Mouse (Mus musculus): ENCODE measurements at regions not wholly inside any gene's neighbourhood (a gene's known extent, or its start where the extent isn't known, plus 50 kb on each side); places are given as distances from the start of the nearest gene placed in this dataset.

- TF ChIP-seq POLR2A (IDR thresholded peaks at IDR 0.05; ENCODE audit: extremely low read depth, insufficient read depth, low read length) (no peak), CTCF (IDR thresholded peaks at IDR 0.05; ENCODE audit: low read depth, low read length) (no peak)
Observed at GRCm38 (mm10) chr4:38335156-38335555, 1114.9 kb upstream of the 1700009N14Rik start.
